Mouse (Mus musculus) lung, embryonic 14.5 days (tissue): ENCODE measurements around the gene H2-Ob. TPM values are rescaled to one million over a fixed set of nuclear protein-coding genes. Genes with fewer than 3 reads are reported as not detected.

ENCODE experiments used
- ATAC-seq: fragments of 200-750 bp; cut with Nextera tagmentation; 2 replicates; pipeline ENCODE4 v1.8.0; 2017; ENCODE audit warnings: mild to moderate bottlenecking, moderate TSS enrichment, moderate library complexity; ENCODE audit not compliant: insufficient read depth
- DNase-seq: peaks from one replicate; pipeline ENCODE4 v3.0.0-alpha.2; 2015
- H3K27ac ChIP-seq: fragments of 300-500 bp; sonication (generic); 2 replicates; pipeline ENCODE4 v1.5.1; 2014; ENCODE audit warnings: low read depth, mild to moderate bottlenecking, moderate library complexity
- H3K27me3 ChIP-seq: fragments of 300-500 bp; sonication (generic); 2 replicates; pipeline ENCODE4 v1.6.1; 2014; ENCODE audit warnings: low read length, control low read depth; ENCODE audit not compliant: insufficient read depth
- H3K36me3 ChIP-seq: fragments of 300-500 bp; sonication (generic); 2 replicates; pipeline ENCODE4 v1.6.1; 2014; ENCODE audit warnings: control low read depth; ENCODE audit not compliant: insufficient read depth
- H3K4me1 ChIP-seq: fragments of 300-500 bp; sonication (generic); 2 replicates; pipeline ENCODE4 v1.6.1; 2014; ENCODE audit warnings: antibody characterized with exemption, control low read depth; ENCODE audit not compliant: insufficient read depth
- H3K4me2 ChIP-seq: fragments of 300-500 bp; sonication (generic); 2 replicates; pipeline ENCODE4 v1.6.1; 2014; ENCODE audit warnings: mild to moderate bottlenecking
- H3K4me3 ChIP-seq: fragments of 300-500 bp; sonication (generic); 2 replicates; pipeline ENCODE4 v1.5.1; 2014; ENCODE audit warnings: low read depth, low read length
- H3K9ac ChIP-seq: fragments of 300-500 bp; sonication (generic); 2 replicates; pipeline ENCODE4 v1.6.1; 2014
- H3K9me3 ChIP-seq: fragments of 300-500 bp; sonication (generic); 2 replicates; pipeline ENCODE4 v1.6.1; 2016; ENCODE audit warnings: low read depth, low read length, control low read depth
- CTCF ChIP-seq: IDR thresholded peaks from 2 replicates; pipeline ENCODE4 v1.5.1; 2016; ENCODE audit warnings: antibody characterized with exemption, low read depth
- WGBS: fragments of 180-500 bp; shearing (Covaris S2); extraction: QIAGEN DNeasy Blood & Tissue Kit; methylation state at CpG from one replicate; pipeline ENCODE4 v1.1.7; 2014; 5-methylcytosine and 5-hydroxymethylcytosine counted together
- polyA plus RNA-seq: library from polyadenylated mRNA; unstranded; fragments of >200 nt; fragmentation: Nextera tagmentation; extraction: Ambion mirVana; gene quantifications from 2 replicates; pipeline ENCODE4 v1.2.1, GENCODE M21; 2014

H2-Ob gene
- polyA plus RNA-seq, 1 experiment from 2014 or later: not detected

- no peaks in the 10 kb centered on the region for H3K9me3 ChIP-seq
- peak overlapping the region; percentile 36 for H3K9ac ChIP-seq
- 4% methylated on average over 32 of the region's 32 CpGs for WGBS
- H3K27ac ChIP-seq: no peak overlapping the region
- H3K27me3 ChIP-seq: peaks cover 61% of the 10 kb centered on the region
- ATAC-seq (peak; percentile 11; the same call in 1 of the 2 replicates), DNase-seq (peak; percentile 35)
- H3K36me3 ChIP-seq: no peaks in the 10 kb centered on the region
- no peak for TF ChIP-seq CTCF
- H3K4me3 ChIP-seq: peak overlapping the region; percentile 43
- H3K4me1 ChIP-seq: no peaks in the 10 kb centered on the region
- H3K4me2 ChIP-seq: peak overlapping the region; percentile 69
Observed at GRCm38 (mm10) chr17:34197904-34198520, 40.7 kb upstream of the H2-Ob start.

DNA sequence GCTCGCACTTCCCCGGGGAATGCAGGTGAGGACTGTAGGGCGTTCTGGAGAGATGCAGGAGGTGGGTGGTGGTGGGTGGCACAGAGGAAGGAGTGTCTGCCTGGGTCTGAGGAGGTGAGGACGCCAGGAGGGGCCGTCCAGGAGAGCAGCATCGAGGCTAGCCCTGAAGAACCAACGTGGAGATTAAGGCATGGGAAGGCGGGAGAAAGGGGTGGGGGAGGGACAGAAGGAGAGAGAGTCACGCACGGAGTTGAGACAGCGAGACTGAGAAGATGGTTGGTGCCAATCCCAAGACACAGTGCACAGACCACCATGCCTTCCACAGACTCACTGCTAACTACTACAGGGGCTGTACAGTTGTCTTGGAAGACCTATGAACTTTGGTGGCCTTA lies 40.2 kb upstream of the H2-Ob start:
- H3K36me3 ChIP-seq: no peaks in the 10 kb centered on the region
- peak overlapping the region; percentile 69 for H3K4me2 ChIP-seq
- no peak overlapping the region for H3K27ac ChIP-seq
- H3K9ac ChIP-seq: peak overlapping the region; percentile 36
- peaks cover 57% of the 10 kb centered on the region for H3K27me3 ChIP-seq
- DNase-seq (no peak), ATAC-seq (peak; percentile 15; the same call in 1 of the 2 replicates)
- TF ChIP-seq CTCF: no peak
- H3K4me3 ChIP-seq: peak overlapping the region; percentile 43
- WGBS: 8% methylated on average over 11 of the region's 11 CpGs
- H3K9me3 ChIP-seq: no peaks in the 10 kb centered on the region
- no peaks in the 10 kb centered on the region for H3K4me1 ChIP-seq

DNA sequence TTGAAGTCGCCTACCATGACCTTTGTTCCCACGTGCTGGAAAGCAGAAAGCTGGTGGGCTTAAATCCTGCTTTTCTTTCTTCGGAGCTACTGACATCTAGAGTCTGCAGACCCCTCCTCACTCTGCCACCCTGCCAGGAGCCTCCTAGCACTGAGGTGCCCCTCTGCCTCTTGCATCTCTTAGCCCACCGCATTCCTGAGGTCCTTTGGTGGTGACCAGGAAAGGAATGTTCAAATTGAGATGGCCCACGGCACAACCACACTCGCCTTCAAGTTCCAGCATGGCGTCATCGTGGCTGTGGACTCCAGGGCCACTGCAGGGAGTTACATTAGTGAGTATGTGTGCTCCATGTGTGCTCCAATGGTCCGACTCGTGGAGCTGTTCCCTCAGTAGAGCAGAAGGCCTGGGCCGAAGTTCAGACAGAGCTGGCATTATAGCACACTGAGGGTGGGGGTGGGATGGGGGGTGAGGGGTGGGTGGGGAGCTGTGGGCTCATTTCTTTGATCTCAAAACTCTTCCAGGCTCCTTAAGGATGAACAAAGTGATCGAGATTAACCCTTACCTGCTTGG lies 39.6 kb upstream of the H2-Ob start:
- Histone ChIP-seq H3K36me3 (no peaks in the 10 kb centered on the region), H3K27ac (no peak overlapping the region), H3K4me3 (no peak overlapping the region), H3K9ac (no peak overlapping the region), H3K27me3 (peaks cover 51% of the 10 kb centered on the region), H3K9me3 (no peaks in the 10 kb centered on the region), H3K4me1 (no peaks in the 10 kb centered on the region), H3K4me2 (no peak overlapping the region)
- no peak for TF ChIP-seq CTCF
- DNase-seq (no peak), ATAC-seq (no peak)
- WGBS: 59% methylated on average over 12 of the region's 12 CpGs

- Histone ChIP-seq H3K27ac (no peak overlapping the region), H3K4me2 (no peak overlapping the region), H3K27me3 (peaks cover 46% of the 10 kb centered on the region), H3K9me3 (no peaks in the 10 kb centered on the region), H3K9ac (no peak overlapping the region), H3K4me1 (no peaks in the 10 kb centered on the region), H3K36me3 (no peaks in the 10 kb centered on the region), H3K4me3 (no peak overlapping the region)
- DNase-seq: no peak
- TF ChIP-seq CTCF: no peak
- ATAC-seq: no peak
- 83% methylated on average over 10 of the region's 10 CpGs for WGBS
Observed at GRCm38 (mm10) chr17:34200047-34200446, 38.7 kb upstream of the H2-Ob start.

DNA sequence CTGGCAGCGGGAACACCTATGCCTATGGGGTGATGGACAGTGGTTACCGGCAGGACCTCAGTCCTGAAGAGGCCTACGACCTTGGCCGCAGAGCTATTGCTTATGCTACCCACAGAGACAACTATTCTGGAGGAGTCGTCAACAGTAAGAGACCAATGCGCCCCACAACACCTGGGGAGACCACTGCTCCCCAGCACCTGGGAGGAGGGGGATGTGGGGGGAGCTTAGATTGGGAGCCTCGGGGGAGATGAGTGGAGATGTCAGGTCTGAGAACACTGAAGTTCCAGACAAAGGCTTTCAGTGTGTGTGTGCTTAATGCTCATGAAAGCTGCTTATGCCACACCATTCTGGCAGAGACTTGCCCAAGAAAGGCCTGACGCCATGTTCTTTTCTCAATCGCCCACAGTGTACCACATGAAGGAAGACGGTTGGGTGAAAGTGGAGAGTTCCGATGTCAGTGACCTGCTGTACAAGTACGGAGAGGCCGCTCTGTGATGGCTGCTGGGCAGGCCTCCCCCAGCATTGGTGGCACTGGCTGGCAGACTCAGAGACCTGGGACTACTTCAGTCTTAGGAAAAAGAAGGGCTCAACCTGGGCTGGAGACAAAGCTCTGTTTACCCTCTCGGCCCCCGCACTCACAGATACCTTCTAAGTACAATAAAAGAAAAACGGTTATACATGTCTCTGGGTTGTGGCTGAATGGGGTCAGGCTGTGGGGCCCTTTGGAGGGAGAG lies 37.8 kb upstream of the H2-Ob start:
- WGBS: 83% methylated on average over 16 of the region's 16 CpGs
- Histone ChIP-seq H3K4me1 (no peaks in the 10 kb centered on the region), H3K9ac (no peak overlapping the region), H3K4me2 (no peak overlapping the region), H3K4me3 (no peak overlapping the region), H3K36me3 (no peaks in the 10 kb centered on the region), H3K27ac (no peak overlapping the region), H3K9me3 (no peaks in the 10 kb centered on the region), H3K27me3 (peaks cover 46% of the 10 kb centered on the region)
- ATAC-seq (no peak), DNase-seq (no peak)
- no peak for TF ChIP-seq CTCF

- 57% methylated on average over 7 of the region's 7 CpGs for WGBS
- Histone ChIP-seq H3K4me1 (no peaks in the 10 kb centered on the region), H3K27ac (no peak overlapping the region), H3K27me3 (peaks cover 40% of the 10 kb centered on the region), H3K4me2 (no peak overlapping the region), H3K4me3 (no peak overlapping the region), H3K36me3 (no peaks in the 10 kb centered on the region), H3K9ac (no peak overlapping the region), H3K9me3 (no peaks in the 10 kb centered on the region)
- TF ChIP-seq CTCF: no peak
- ATAC-seq (no peak), DNase-seq (no peak)
Observed at GRCm38 (mm10) chr17:34201506-34202055, 37.1 kb upstream of the H2-Ob start.
